Mouse (Mus musculus) bone marrow, adult 2 months (tissue): ENCODE results near the gene Tbc1d4. TPM values are rescaled to one million over a fixed set of nuclear protein-coding genes. Genes with fewer than 3 reads are reported as not detected.

Experiments used
- H3K27ac ChIP-seq: fragments of 200-500 bp; 2 replicates; pipeline ENCODE4 v1.5.1; 2012; ENCODE audit warnings: low read depth, mild to moderate bottlenecking, control low read depth, inconsistent platforms, low read length; ENCODE audit not compliant: control insufficient read depth, poor library complexity, insufficient read depth
- H3K4me1 ChIP-seq: fragments of 200-500 bp; 2 replicates; pipeline ENCODE4 v1.6.1; 2011; ENCODE audit warnings: low read length; ENCODE audit not compliant: control insufficient read depth, insufficient read depth
- H3K4me3 ChIP-seq: fragments of 200-500 bp; replicated peaks from 2 replicates; pipeline ENCODE3; 2011; ENCODE audit warnings: mild to moderate bottlenecking, low read depth, low read length, control low read depth; ENCODE audit not compliant: control insufficient read depth
- CTCF ChIP-seq: fragments of 200-500 bp; IDR thresholded peaks from 2 replicates; pipeline ENCODE4 v1.5.1; 2011; ENCODE audit warnings: low read length, control low read depth; ENCODE audit not compliant: control insufficient read depth, insufficient read depth
- POLR2A ChIP-seq: fragments of 200-500 bp; IDR thresholded peaks from 2 replicates; pipeline ENCODE4 v1.6.1; 2011; ENCODE audit warnings: low read depth, mild to moderate bottlenecking, control low read depth, low read length, borderline replicate concordance; ENCODE audit not compliant: control insufficient read depth
- WGBS: fragments of 180-500 bp; shearing (Covaris S2); methylation state at CpG from one replicate; pipeline ENCODE4 v1.1.7; 2018; 5-methylcytosine and 5-hydroxymethylcytosine counted together
- polyA plus RNA-seq: library from polyadenylated mRNA; stranded (reverse); fragments of >200 nt; gene quantifications from 2 replicates; pipeline ENCODE4 v1.2.4, GENCODE M21; 2011; ENCODE audit warnings: low replicate concordance; ENCODE audit not compliant: missing spikeins, insufficient read depth, insufficient read length

Gene Tbc1d4
- polyA plus RNA-seq, 1 experiment: 3.0 TPM

DNA sequence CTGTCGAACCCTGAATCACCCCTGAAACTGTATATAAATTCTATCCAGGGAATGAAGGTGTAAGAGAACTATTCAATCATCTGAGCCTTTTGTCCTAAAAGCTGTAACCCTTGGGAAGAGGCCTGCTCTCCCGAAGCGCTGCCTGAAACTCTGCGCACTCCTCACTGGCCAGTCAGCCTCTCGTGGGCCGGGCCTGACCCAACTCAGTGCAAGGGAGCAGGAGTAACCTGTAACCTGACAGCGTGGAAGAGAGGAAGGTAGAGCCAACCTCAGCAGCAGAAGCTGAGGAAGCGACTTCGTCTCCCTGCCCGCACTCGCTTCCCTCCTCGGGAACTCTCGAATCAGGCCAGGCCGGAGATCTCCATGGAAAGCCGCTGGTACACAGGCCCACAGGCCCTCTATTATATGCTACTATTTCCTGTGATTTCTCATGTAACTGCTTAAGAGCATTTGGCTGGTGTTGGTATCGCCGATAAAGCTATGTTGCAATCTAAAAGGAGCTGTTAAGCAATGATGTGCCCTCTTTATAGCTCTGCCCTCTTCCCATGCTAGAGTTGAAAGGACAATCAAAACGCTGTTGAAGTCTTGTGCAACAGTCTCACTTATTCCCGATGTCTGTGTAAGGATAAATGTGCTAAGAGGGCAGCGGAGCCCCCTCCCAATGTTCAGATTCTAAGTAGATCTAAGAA is 60.0 kb downstream of the Tbc1d4 start:
- Histone ChIP-seq H3K4me1 (no peaks in the 10 kb centered on the region), H3K27ac (no peak overlapping the region), H3K4me3 (no peak overlapping the region)
- WGBS: 62% methylated on average over 20 of the region's 20 CpGs
- TF ChIP-seq POLR2A: no peak

DNA sequence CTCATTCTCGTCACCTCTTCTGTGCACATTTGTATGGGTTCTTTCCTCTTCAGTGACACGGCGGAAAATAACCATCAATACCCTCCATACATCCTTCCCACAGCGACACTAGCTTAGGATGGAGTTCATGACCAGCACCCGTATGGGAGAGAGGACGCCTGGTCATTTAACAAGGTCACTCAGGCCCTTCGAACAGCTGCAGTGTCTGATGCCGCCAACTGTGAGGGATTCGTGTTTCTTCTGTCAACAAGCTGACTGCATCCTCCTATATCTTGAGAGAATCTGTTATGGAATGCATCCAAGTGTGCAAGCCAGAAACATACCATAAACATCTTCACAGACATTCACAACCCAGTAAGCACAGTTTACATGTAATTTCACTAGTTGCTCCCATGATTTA is 67.1 kb downstream of the Tbc1d4 start:
- Histone ChIP-seq H3K4me1 (no peaks in the 10 kb centered on the region), H3K27ac (no peak overlapping the region), H3K4me3 (no peak overlapping the region)
- TF ChIP-seq POLR2A: no peak
- no peak for TF ChIP-seq CTCF
- WGBS: 81% methylated on average over 9 of the region's 9 CpGs

DNA sequence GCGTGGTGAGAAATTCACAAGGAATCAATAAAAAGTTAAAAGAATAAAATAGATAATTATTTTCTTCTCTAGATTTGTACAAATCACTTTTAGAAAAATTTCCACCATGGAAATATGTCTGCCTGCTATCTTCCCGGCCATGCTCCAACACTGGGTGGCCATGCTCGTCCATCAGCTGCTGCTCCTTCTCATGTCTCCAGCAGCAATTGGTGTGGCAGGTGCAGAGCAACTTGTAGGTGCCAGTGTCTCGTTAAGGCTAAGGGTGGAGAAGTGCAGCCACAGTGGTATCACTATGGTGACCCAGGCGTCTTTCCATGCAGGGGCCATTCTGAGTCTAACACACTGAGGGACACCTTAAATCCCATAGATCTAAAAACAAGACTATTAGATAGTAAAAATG is 67.8 kb downstream of the Tbc1d4 start:
- Histone ChIP-seq H3K4me3 (no peak overlapping the region), H3K27ac (no peak overlapping the region), H3K4me1 (no peaks in the 10 kb centered on the region)
- 75% methylated on average over 5 of the region's 5 CpGs for WGBS
- TF ChIP-seq POLR2A: no peak
- TF ChIP-seq CTCF: no peak

DNA sequence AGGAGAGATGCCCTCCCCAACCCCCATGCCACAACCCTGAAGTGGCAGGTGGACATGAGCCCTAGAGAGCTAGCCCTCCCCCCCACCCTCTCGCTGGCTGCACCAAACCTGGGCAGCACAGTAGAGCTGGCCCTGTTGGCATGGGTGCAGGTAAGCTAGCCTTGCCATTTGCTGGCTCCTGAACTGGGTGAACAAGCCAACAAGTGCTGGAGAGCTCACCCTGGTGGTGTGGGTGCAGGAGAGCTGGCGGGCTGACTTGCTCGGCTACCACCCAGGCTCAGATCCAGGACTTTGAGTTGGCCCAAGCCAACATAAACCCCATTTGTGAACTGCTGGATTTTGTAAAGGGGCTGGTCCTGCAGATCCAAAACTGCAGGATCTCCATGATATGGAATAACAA is 68.5 kb downstream of the Tbc1d4 start:
- TF ChIP-seq POLR2A (no peak), CTCF (no peak)
- H3K4me1 ChIP-seq: no peaks in the 10 kb centered on the region
- H3K27ac ChIP-seq: no peak overlapping the region
- no peak overlapping the region for H3K4me3 ChIP-seq
- 89% methylated on average over 3 of the region's 3 CpGs for WGBS

DNA sequence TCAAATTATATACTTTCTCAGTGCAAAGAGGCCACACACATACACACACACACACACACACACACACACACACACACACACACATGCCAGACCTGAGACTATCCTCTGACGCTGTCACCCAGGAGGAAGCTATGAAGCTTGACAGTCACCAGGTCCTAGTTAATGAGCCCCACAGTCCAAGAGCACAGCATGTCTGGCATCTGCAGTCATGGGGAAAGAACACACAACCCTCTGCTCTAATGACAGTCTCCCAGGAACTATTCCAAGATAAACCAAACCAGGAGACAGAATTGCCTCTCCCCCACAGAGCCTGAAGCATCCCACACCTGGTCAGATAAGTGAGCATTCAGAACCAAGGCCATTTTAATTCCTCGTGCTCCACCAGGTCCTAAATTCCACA is 71.1 kb downstream of the Tbc1d4 start:
- no peaks in the 10 kb centered on the region for H3K4me1 ChIP-seq
- TF ChIP-seq POLR2A (no peak), CTCF (no peak)
- 82% methylated on average over 2 of the region's 2 CpGs for WGBS
- H3K27ac ChIP-seq: no peak overlapping the region
- H3K4me3 ChIP-seq: no peak overlapping the region

DNA sequence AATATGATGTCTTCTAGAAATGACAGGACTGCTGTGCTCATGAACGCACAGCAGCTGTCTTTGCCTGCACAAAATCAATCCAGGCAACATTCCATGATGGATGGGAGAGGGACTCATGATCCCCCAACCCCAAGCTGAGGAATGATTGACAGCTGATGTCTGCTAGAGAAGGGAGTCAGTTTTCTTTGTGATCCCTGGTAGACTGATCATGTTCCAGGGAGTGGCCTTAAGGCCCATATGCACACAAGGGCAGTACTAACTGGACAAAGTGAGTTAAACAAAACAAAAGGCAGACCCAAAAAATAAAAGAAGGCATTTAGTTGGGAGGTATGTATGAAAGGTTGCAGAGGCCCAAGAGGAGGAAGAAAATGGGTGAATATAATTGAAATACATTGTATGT is 71.6 kb downstream of the Tbc1d4 start:
- TF ChIP-seq CTCF: no peak
- TF ChIP-seq POLR2A: no peak
- H3K4me1 ChIP-seq: no peaks in the 10 kb centered on the region
- H3K27ac ChIP-seq: no peak overlapping the region
- no peak overlapping the region for H3K4me3 ChIP-seq
- WGBS: 85% methylated on average over 1 of the region's 1 CpGs

DNA sequence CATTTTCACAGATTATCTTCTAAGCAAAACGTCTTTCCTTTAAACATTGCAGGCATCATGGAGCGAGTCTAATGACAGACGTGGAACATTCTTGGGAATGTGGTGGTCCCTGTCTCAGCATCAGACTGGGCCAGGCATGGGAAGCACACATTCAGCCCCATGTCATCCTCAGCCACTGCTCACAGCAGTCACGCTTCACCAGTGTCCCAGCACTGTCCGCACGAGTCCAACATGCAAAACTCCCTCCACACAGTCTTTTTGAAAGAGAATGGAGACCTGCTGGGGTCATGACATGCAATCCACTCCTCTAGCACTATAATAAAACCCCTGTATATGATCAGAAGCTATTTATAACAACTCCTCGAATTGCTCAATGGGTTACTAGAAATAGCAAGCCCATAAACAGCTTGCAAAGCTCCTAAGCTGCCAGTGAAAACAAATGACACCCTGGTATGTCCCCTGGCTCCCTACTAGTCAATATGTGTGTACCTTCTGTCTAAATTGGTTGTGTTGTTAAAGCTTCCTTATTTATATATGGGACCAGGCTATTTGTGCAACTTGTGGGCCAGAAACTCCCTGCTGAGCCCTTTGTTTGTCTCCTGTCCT is 76.8 kb downstream of the Tbc1d4 start:
- WGBS: 75% methylated on average over 7 of the region's 7 CpGs
- no peak overlapping the region for H3K4me3 ChIP-seq
- TF ChIP-seq CTCF: no peak
- no peak for TF ChIP-seq POLR2A
- no peak overlapping the region for H3K27ac ChIP-seq
- H3K4me1 ChIP-seq: no peaks in the 10 kb centered on the region; the same call in 1 of the 2 replicates

DNA sequence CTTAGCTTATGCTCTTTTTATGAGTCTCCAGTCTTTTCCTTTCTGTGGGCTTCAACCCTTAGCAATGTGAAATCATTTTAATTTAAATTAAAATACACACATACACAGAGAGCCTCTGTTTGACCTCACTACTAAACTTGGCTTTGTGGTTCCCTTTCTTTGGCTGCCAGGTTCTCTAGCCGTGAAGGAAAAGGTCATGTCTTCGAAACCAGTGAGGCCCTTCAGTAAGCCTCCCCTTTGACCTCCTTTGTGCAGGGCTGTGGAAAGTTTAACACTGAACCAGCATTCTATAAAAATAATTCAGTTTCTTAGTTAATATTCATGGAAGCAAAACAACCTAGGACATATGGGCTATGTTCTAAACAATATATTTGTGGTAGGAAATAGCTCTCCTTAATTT is 78.5 kb downstream of the Tbc1d4 start:
- WGBS: 48% methylated on average over 2 of the region's 2 CpGs
- H3K4me3 ChIP-seq: no peak overlapping the region
- no peak for TF ChIP-seq POLR2A
- no peak for TF ChIP-seq CTCF

DNA sequence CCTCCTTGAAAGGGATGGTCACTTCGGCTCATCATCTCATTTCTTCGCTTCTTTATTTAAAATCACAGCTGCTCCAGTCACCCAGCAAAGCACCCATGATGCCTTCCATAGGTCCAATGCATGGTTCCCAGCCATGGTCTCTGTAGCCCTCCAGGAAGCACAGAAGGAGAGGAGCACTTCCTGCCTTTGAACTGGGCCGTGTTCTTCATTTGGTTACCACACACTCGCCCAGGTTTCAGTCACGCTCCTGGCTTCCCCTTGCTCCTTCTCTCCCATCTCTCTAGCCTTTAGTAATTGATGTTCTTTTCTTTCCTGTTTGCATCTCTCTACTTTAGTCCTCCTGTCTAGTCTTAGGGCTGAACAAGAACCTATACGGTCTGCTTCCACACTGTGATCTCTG is 79.8 kb downstream of the Tbc1d4 start:
- Histone ChIP-seq H3K4me3 (no peak overlapping the region), H3K4me1 (no peaks in the 10 kb centered on the region; the same call in 1 of the 2 replicates), H3K27ac (no peak overlapping the region)
- no peak for TF ChIP-seq POLR2A
- TF ChIP-seq CTCF: no peak
- WGBS: 47% methylated on average over 6 of the region's 6 CpGs

More for the DNA sequence above, 78.5 kb downstream of the Tbc1d4 start:
- Histone ChIP-seq H3K4me1 (no peaks in the 10 kb centered on the region; the same call in 1 of the 2 replicates), H3K27ac (no peak overlapping the region)
